Mouse (Mus musculus) ovary, adult 18-20 months (tissue): Measurements from ENCODE around the gene Dync1i1.
"Not testable (repeated sequence)": the region's sequence is repeated elsewhere in the genome, so short reads cannot be mapped to it uniquely, and the experiment has no call there.

ENCODE experiments used
- DNase-seq: peaks from one replicate; pipeline ENCODE4 v3.0.0; 2022; ENCODE audit warnings: low spot score, mixed read lengths

Gene Dync1i1

DNA sequence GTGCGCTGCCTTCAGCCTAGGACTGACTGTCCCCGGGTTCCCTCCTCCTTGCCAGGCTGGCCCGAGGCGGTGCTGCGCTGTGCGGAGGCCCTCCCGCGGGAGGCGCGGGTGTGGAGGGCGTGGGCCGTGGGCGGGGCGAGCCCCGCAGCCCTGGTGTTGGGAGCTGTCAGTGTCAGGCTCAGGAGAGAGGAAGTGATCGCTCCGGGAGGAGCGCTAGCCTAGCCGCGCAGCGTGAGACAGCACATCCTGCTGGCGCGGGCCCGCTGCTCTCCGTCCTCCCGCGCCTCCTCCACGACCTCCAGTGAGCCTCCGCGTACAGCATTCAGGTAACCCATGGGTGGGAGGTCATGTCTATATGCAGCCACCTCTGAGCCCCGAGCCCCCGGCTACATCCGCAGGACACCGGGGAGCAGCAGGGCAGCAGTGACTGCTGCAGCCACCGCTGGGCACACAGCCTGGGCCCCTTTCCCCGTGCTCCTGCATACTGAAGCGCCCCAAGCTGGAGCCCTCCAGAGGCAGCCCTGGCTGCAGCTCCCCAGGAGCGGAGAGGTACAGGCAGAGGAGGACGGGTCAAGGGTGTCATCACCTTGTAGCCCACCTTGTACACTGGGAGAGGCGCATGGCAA is at the start of gene Dync1i1:
Gene Dync1i1 (plus strand): TSS at position 29 of the 626 bp plus-strand sequence.
- DNase-seq: peak; percentile 64

- no peak for DNase-seq
These were observed 45.7 kb upstream of the Dync1i1 start for GRCm38 (mm10) chr6:5679738-5680137.

- DNase-seq: no peak
These were observed 23.6 kb upstream of the Dync1i1 start for GRCm38 (mm10) chr6:5701826-5702225.

GRCm38 (mm10) chr6:5707894-5708293 is 17.5 kb upstream of the Dync1i1 start:
- DNase-seq: not testable (repeated sequence)

GRCm38 (mm10) chr6:5710063-5710605 is 15.3 kb upstream of the Dync1i1 start:
- peak; percentile 81 for DNase-seq

DNA sequence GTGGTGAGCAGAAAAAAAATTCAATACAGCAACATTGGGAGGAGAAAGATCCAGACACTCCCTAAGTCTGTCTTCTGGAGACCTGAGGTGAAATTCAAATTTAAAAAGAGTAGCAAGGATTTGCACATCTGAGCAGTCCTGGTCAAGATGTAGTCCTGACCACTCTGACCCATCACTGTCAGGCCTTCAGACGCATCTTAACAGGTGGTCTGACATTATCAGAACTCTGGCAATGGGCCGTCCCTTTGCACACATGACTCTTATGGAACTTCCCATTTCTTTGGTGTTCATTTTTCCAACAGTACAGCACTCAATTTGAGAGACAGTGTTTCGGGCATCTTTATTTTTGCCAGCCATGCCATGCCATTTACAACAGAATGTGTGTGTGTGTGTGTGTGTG is 12.8 kb upstream of the Dync1i1 start:
- no peak for DNase-seq

DNA sequence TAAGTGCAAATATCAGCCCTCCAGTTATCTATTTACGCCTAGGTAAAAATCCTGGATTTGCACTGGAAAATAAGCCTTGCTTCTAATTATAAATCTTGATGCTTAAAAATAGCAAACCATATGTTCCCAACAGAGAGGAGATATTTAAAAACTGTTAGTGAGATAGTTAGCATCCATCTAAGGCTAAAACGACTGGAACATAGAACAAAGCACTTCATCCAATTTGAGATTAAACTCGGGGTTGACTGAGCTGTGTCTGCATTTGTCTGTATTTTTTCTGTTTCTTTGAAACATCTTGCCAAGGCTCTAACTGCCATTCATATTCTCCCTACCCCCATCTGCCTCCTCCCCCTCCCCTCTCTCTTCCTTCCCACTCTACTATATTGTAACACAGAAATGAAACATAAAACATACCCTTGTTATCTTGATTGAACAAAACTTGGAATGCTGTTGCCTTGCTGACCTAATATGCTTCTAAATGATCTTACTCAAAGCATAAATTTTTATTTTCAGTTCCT is 10.3 kb upstream of the Dync1i1 start:
- DNase-seq: no peak

- DNase-seq: no peak
These were observed 6.5 kb upstream of the Dync1i1 start for GRCm38 (mm10) chr6:5718955-5719354.

GRCm38 (mm10) chr6:5720716-5721115 is 4.7 kb upstream of the Dync1i1 start:
- not testable (repeated sequence) for DNase-seq

DNA sequence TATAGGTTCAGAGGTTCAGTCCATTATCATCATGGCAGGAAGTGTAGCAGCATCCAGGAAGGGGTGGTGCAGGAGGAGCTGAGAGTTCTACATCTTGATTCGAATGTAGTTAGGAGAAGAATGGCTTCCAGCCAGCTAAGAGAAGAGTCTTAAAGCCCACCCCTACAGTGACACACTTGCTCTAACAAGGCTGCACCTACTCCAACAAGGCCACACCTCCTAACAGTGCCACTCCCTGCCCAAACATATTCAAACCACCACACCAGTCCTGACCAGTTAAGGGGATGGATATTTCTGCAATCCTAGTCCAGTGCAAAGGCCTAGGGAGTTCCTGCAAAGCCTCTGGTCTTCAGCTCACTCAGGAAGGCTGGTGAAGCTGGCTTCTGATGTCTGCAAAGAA is 1.5 kb upstream of the Dync1i1 start:
- DNase-seq: no peak

DNA sequence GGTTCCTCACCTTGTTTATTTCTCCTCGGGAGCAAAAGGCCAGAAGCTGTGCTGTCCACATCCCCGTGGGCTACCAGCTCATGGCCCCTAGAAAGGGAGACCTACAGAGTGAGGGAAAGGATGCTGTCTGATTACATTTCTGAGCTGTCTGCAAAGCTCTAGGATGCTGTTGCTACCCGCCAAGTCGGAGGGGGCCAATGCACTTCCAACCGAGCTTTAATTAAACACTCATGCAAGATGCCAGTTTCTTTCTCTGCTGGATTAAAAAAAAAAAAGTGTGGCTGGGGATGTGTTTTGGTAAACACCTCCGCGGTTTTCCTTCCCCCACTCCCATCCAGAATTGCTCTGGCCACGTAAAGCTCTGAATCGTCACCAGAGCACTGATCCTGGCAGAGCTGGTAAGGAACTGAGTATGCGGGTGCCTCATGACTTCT is 815 bp downstream of the Dync1i1 start:
- no peak for DNase-seq

- no peak for DNase-seq
These were observed 7.8 kb downstream of the Dync1i1 start for GRCm38 (mm10) chr6:5733217-5733616.

GRCm38 (mm10) chr6:5734398-5734797 is 9.0 kb downstream of the Dync1i1 start:
- DNase-seq: no peak

DNA sequence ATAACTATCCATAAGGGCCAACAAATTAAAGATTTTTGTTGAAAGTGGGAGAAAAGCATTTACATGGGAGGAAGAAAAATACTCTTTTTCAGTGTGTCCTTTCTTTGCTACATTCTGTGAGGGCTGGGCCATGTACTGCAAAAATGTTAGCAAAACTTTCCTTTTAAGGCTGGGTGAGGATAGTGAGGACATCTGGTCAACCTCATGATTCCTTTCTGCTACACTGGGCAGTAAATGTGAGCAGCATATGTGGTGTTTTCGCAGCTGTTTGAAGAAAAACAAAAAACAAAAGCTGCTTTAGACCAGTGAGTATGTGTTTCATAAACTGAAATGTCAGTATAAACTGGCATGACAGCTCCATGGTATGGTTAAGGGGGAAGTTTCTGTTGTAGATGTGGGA is 9.4 kb downstream of the Dync1i1 start:
- DNase-seq: no peak

GRCm38 (mm10) chr6:5739711-5740110 is 14.3 kb downstream of the Dync1i1 start:
- DNase-seq: no peak

DNA sequence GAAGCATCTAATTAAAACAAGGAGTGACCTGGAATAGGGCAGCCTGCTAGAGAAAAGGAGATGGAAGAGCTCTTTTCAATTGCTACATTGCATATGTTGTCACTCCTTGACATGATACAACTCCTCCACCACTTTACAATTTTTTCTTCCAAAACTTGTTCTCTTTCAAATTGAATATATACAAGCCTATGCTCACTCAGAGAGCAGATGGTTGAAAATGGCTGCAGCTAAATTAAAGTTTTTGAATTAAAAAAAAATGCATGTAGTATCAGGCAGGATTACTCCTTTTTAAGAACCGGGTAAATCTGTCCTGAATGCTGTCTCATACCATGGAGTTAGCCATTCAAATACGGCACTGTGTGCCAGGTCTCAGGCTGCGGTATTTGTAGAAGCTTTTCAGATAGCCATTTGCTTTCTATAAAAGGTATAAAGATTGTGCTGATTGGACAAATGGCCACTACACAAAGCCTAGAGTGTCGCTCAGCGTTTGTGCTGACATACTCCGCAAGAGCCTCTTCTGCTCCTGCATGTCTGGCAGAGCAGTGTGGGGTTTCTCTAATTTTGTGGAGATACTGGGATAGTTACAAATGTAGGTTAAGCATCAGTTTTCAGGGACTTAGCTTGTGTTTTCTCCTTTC is 16.1 kb downstream of the Dync1i1 start:
- no peak for DNase-seq

GRCm38 (mm10) chr6:5750079-5750711 is 24.8 kb downstream of the Dync1i1 start:
- DNase-seq: no peak

DNA sequence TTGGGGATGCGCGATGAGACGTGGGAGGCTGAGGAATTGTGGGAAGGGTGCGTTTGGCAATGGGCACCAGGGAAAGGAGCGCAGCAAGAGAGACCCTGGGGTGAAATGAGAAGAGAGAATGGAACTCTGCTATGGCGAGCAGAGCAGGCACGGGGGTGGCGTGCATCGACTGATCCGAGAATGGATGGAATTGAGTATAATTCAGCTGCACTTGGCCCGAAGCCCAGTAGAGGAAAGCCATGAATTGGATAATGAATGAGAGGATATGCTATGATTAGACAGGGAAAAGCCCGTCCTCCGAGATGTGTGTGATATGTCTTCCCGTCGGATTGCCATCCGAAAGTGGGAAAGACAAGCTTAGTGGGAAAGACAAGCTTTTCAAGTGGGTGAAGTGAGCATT is 26.7 kb downstream of the Dync1i1 start:
- DNase-seq: no peak

DNA sequence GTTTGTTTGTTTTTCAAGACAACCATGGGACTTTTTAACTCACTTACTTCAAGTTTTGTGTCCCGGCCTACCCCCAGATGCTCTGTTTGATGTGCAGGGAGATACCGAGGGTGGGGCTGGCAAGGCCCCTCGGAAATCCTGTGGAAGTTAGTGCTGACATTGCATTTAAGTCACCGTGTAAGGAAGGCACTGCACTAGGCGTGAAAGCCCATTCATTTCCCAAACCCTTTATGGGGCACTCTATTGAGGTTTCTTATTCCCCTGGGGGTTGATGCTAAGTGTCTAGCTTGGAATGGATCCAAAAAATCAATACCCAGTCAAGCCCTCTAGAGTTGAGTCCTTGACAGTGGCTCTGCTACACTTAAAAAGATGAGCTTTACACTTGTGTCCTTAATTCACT is 27.2 kb downstream of the Dync1i1 start:
- DNase-seq: no peak

GRCm38 (mm10) chr6:5756509-5757130 is 31.2 kb downstream of the Dync1i1 start:
- DNase-seq: no peak

GRCm38 (mm10) chr6:5762943-5763342 is 37.5 kb downstream of the Dync1i1 start:
- peak; percentile 50 for DNase-seq

DNA sequence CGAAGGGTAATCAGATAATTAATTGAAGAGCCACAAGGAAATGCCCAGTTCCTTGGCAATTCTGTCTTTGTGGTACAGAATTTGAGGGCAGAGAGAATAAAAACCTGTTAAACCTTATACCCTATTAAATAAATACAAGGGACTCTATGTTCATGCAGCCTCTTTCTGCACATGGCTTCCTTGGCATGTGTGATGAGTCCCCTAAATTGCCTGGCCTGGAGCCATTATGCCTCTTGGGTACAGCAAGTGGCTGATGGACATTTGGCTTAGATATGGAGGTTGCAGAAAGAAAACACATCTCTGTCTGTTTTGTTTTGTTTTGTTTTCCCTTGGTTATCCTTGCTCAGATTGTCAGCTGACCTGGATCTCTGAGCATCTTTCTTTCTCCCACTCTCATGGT is 43.1 kb downstream of the Dync1i1 start:
- no peak for DNase-seq
